Mouse (Mus musculus) heart, postnatal 36 days (tissue): ENCODE measurements around the gene Adam10. TPM values are rescaled to one million over a fixed set of nuclear protein-coding genes. Genes with fewer than 3 reads are reported as not detected.
A peak's percentile ranks its signal among the peaks of the same experiment; 100 is the strongest.

ENCODE experiments used
- DNase-seq, 2 experiments: peaks; one replicate each; pipeline ENCODE4 v3.0.0; 2021 to 2022
- intact Hi-C: fragments of 180-260 bp; cut with DNase I; formaldehyde crosslinking; loops from one replicate; pipeline ENCODE4 v1.15.1; 2025
- total RNA-seq, 2 experiments: library from RNA; stranded (reverse); gene quantifications; 2 replicates each; pipeline ENCODE4 v1.2.3; 2021

Adam10 gene
- total RNA-seq, 2 experiments from 2014 or later = 36.6 to 42.8 TPM

DNA sequence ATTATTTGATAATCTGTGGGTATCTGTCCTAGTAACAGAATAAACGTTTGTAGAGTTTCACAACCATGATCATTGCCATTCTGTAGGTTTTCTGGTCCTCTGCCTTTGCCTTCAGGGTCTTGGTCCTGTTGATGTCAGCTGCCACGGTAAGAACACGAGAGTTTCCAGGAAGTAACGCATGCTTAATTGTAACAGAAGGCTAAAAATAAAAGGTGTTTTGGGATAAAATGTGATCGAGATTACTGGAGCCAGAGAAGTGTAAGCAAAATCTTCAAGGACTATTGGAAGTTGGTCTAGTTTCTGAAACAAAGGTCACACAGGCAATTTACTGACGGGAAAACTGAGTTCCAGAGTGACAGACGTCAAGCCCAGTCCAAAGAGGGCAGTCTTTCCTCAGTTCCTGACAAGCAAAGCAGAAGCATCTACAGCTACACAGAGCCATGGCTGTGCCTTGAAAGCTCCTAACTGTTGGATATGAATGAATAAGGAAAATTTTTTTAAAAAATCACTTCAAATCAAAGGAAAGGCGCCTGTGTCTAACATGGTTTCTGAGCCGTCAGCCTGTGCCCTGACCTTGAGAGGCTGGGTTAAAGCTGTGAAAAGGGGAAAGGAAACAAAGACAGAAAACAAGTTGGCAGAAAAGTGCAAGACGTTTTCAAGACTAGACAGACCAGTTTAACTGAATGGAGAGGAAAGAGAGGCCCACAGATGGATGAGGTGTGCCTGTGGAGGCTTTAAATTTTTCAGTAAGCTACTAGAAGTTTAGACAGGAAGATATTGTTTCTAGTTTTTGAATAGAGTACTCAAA, 6.8 kb upstream of the Adam10 start:
- DNase-seq = peak; percentile 32 to 42
- intact Hi-C loops = loop anchor here (2.0 kb wide), 2 partner anchors 259 to 401 kb away; no protein-coding TSS in a partner anchor

DNA sequence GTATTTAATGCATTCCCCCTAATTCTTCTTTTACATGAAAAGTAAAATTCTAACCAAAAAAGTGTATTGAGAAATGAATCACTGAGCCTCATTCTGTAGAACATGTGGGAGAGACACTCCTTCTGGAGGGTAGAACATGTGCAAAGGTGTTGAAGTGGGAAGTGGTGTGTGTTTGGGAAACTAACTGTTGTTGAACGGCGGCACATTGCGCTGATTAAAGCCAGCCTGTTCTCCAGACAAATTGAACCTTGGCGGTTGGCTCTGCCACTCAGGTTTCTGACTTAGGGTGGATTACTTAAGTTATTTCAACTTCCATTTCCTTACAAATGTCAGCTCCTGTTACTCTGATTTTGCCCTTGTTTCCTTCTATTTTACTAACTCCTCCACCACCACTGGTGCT, 5.1 kb upstream of the Adam10 start:
- intact Hi-C loops = no loop called here
- no peak for DNase-seq

DNA sequence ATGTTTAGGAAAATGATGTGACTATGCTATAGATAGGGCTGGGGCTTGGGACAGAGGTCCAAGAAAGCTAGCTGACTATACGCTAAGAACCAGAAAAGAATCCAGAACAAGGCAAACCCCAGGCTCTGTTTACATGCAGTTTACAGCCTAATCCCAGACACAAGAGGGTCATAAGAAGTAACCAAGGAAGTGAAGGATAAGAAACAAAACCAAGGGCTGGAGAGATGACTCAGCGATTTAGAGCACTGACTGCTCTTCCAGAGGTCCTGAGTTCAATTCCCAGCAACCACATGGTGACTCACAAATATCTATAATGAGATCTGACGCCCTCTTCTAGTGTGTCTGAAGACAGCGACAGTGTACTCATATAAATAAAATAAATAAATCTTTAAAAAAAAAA, 3.7 kb upstream of the Adam10 start:
- no peak for DNase-seq
- intact Hi-C loops = loop anchor here (5.0 kb wide), 1 partner anchor 162 kb away; no protein-coding TSS in a partner anchor

DNA sequence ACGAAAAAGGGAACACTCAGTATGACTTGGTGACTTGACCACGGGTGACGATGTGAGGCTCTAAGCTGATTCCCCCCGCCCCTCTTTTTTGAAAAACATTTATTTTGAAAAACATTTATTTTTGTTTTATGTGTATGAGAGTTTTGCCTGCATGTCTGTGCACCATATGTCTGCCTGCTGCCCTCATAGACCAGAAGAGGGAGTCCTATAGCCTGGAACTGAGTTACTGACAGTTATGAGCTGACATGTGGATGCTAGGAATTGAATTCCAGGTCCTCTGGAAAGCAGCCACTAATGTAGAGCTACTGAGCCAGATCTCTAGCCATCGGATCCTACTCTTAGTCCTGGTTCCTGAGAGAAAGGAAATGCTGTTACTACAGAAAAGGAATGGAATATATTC, 2.8 kb upstream of the Adam10 start:
- DNase-seq = no peak
- intact Hi-C loops = loop anchor here (5.0 kb wide), 1 partner anchor 161 kb away; no protein-coding TSS in a partner anchor

DNA sequence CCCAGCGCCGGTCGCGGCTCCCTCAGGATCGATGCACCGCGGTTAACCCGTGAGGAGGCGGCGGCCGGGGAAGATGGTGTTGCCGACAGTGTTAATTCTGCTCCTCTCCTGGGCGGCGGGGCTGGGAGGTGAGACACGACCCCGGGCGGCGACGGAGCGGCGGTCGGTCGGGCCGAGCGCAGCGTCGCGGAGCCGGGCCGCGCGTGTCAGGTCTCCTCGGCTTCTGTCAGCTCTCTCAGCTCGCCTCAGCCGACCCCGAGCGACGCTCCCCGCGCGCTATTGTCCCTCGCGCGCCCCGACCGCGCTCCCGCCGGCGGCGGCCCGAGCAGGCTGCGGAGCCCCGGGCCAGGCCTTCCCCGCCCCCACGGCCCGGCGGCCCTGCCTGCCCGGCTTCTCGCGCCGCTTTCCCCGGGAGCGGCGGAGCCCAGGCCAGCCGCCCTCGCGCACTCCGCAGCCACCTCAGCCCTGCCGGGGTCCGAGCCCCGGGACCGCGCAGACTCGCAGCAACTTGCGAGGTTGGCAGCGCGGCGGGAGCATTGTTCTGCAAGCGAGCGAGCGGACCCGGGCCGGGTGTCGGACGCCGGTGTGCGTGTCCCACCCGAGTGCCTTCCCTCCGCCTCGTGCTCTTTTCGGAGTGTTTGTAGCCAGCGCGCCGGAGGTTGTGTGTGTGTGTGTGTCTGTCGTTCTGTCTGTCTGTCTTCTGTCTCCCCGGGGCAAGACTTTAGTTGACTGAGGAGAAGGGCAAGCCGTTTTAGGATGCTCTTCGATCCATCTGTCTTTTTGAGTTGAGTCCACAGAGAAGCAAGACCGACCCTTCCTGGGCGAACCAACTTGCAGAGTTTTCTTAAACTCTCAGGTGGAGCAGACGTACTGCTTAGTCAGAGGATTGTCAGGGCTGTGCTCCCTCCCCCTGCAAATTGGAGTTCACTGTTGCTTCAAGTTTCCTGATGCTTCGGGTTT, 615 bp downstream of the Adam10 start:
- intact Hi-C loops = loop anchor here (2.0 to 5.0 kb wide), 2 partner anchors 23 to 158 kb away; partner anchors contain the start of genes Gm10642 and Mindy2
- DNase-seq = peak; percentile 58 to 74

DNA sequence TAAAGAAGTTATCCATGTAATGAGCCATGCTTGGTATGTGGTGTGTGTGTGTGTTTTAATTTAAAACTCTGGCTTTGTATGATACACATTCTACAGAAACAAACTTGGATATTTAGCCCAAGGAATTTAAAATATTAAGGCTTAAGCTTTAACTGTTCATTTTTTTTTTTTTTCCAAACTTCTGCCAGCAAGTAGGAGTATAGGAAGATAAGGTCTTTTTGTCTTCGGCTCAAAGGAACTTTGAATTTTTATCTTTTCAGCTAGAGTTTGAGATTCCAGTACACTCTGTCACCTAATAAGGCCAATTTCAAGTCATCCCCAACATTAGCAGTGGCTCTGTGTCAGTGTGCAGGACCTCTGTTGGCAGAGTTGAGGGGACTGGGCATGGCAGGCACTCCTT, 3.4 kb downstream of the Adam10 start:
- intact Hi-C loops = no loop called here
- DNase-seq = no peak

DNA sequence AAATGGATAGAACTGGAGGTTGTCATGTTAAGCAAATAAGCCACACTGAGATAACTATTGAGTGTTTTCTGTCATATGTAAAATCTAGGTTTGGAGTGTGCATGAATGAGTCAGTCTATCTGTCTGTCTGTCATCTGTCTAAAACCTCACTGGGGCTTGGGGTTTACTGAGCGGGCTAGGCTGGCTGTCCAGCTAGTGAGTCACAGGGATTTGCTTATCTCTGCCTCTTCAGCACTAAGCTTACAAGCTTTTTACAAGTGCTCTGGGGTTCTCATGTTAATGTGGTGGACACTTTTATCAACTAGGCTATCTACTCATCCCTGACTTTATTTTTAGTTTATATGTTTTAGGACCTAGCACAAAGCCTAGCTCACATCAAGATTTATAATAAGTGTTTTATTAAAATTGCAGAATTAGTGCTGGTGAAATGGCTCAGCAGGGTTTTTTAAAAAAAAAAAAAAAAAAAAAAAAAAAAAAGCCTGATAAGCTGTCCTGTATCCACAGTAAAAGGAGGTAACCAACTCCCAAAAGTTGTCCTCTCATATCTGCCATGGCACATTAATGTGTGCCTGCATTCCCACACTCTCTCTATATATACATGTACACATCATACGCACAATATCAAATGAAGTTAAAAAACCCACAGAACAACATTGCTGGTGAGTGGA, 9.6 kb downstream of the Adam10 start:
- intact Hi-C loops = no loop called here
- no peak for DNase-seq

DNA sequence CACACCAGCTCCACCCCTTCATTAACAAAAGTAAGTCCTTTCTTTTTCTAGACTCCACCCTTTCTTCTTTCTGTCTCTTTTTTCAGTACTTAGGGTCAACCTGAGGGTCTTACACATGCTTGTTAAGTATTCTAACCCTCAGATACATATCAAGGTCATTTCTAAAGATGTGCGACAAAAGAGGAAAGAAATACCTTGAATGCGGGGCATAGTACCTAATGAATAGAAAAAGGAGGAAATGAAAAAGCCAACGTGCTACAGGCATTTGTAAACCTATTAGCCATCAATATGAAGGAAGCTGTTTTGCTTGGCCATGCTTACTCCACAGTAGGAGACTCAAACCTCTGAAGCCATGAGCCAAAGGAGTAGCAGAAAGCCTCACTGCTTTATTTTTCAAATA, 11.1 kb downstream of the Adam10 start:
- no peak for DNase-seq
- intact Hi-C loops = loop anchor here (5.0 kb wide), 1 partner anchor 52 kb away; no protein-coding TSS in a partner anchor

DNA sequence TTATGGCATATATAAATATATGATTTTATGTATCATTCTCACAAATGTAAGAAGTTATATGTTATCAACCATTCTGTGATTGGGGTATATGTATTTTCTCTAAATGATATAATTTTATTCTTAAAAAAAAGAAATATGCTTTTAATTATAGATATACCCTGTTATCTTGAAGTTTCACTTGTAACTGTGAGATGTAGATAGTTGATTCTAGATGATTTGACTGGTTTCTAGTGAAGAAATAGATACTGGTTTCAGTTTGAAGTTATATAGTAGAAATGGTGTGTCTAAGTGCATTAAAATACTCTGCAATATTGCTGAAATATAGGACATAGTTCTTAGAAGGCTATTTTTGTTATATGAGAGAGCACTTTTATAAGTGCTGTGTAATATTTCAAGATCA, 11.8 kb downstream of the Adam10 start:
- intact Hi-C loops = loop anchor here (5.0 kb wide), 1 partner anchor 52 kb away; no protein-coding TSS in a partner anchor
- no peak for DNase-seq

DNA sequence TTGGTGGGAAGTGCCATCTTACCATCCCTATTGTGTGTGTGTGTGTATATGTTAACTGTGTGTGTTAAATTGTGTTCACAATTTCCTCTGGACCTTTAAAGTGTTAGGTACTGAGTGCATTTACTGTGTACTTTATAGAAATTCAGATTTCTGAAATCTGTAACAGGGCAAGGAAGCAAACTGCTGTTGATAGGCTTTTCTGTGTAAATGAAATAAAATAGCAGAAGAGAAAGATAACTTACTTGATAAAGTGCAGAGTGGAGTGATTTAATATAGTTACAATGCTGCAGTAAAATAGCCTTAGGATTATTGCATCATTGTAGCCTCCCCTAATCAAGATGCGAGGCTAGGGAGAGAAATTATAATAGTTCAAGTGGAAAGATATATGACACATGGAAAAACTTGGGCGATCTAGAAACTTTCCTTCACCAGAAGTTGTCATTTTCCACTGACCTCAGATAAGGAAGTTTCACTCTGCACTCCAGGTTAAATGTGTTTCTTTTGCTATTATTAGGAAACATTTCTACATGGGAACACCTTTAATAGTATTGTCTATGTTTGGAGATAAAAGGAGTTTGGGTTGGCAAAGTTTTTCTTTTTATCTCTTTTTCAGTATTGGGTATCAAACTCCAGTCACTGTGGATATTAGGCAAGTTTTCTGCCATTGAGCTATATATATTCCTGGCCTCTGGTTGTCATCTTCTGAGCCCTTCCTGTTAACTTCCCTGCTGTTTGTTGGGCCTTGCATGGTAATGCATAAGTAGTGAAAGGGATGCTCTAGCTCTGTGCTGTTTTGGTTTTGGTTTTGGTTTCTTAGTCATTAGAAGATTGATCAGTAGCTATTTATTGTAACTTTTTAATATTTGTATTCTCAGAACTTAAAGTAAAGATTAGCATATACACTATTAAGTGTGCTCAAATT, 13.2 kb downstream of the Adam10 start:
- DNase-seq = no peak
- intact Hi-C loops = loop anchor here (5.0 kb wide), 1 partner anchor 50 kb away; no protein-coding TSS in a partner anchor

DNA sequence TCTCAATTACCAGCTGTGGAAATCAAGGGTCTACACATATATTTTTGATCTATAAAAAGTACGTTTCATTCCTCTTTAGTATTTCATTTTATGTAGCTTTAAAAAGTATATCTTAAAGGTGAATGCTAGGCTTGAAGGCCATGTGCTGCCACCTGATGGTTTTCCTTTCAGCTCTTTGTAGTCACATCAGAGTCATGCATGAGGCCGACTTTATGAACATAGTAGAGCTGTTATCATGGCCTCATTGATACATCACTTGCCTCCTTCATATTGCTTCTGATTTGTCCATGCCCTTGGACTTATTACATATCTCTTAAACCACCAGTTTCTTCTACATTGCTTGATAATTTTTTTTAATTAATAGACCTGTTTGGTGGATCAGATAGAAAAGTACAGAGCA, 16.9 kb downstream of the Adam10 start:
- intact Hi-C loops = no loop called here
- DNase-seq = no peak

DNA sequence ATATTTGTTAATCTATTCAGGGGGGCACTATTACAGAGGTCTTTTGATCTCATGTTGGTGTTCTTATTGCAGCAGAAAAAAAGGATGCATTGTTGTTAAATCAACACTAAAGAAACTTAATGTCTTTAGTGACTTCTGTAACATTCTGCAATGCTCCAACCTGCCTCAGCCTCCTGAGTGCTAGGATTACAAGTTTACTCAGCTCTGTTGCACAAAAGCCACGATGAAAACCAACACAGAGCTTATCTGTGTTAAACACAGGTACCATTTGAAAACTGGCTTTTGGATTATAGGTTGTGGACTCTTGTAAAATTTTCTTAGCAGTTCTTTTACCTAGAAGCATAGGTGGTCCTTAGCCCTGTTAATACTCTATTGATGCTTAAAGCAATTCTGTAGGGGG, 19.3 kb downstream of the Adam10 start:
- intact Hi-C loops = no loop called here
- DNase-seq = no peak

DNA sequence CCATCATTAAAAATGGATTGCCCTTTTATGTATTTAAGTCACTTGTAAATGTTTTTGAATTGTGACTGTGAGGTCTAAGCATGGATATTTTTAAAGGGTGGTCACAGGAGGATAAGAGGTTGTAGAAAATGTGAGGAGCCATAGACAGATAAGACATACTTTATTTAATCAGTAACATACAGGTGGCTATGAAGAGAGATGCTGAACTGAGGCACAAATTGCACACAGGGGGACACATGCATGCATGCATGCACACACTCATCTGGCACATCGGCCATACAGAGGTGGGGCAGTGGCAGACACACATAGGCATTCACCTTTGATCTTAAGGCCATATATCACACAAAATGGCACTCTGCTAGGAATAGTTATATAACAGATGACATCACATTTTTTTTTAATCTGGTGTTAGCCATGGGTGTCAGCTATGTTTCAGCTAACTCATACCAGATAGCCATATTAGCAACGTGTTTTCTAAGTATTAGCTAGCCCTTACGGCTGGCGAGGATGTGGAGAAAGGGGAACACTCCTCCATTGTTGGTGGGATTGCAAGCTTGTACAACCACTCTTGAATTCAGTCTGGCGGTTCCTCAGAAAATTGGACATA, 24.9 kb downstream of the Adam10 start:
- no peak for DNase-seq
- intact Hi-C loops = no loop called here

DNA sequence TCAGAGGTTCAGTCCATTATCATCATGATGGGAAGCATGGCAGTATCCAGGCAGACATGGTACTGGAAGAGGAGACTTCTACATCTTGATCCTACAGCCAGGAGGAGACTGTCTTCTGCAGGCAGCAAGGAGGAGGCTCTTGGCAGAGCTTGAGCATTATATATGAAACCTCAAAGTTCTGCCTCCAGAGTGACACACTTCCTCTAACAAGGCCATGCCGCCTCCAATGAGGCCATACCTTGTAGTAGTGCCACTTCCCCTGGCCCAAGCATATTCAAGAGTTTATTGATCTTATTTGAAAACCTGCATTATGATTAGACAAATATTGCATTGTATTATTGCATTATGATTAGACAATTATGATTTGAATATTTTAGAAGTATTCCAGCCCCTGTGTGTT, 27.6 kb downstream of the Adam10 start:
- no peak for DNase-seq
- intact Hi-C loops = no loop called here

DNA sequence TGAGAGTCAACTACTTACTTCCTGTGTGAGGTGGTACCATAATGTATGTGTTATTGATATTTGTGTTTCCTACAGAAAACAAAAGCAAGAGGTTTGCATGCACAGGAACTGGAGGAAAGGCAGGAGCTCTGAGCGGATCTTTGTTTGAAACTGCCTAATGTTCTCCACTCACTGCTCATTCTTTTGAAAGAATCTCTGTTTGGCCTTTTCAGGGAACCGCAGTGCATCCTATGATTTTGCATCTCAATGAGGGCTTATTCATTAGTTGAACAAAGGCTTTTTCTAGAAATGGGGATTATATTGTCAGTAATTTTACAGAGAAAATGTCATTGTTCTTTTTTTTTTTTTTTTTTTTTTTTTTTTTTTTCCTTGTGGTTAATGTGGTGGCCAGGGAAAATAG, 50.7 kb downstream of the Adam10 start:
- intact Hi-C loops = no loop called here
- DNase-seq = no peak

DNA sequence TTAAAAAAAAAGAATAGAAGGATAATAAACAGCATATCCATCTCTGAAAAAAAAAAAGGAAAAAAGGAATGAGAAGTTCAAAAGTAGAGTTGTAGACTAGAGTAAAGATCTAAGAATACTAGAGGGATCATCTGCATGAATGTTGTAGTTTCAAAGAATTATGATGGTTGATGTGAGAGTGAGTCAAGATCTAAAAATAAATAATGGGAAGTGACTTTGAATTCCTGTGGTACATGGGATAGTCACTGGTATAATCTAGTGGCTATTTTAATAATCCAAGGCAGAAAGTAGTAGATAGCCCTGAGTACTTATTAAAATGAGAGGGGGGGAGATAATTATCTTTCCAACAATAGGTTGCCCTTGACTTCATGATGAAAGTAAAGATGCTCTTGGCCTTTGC, 52.3 kb downstream of the Adam10 start:
- no peak for DNase-seq
- intact Hi-C loops = no loop called here

DNA sequence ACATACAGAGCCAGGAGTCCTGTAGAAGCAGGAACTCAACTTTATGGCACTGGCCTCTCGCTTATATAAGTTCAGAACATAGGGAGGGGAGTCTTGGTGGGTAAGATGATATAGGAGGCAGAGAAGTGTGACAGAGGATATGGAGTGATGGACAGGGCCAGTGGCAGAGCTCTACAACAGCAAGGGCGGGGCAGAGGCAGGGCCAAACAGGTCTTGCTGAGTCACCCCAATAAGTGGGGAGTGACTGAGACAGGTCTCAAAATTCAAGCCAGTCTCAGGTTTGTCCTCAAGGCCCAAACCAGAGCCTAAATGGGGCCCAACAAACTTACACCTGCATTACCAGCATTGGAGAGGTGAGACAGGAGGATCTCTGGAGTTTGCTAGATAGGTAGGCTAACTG, 54.4 kb downstream of the Adam10 start:
- intact Hi-C loops = no loop called here
- no peak for DNase-seq

DNA sequence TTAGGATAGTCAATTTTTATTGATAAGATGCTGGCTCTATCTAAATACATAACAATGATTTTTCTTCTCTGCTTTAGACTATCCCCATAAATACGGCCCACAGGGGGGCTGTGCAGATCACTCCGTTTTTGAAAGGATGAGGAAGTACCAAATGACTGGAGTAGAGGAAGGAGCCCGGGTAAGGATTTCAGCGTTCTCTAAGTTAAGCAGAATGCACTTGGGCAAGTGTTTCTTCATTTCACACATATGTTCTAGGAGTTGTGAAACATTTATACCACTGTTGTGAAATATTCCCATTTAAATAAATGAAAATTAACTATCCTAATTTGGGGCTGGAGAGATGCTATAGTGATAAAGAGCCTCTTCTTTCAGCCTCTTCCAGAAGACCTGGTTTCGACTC, 61.2 kb downstream of the Adam10 start:
- no peak for DNase-seq
- intact Hi-C loops = loop anchor here (5.0 kb wide), 1 partner anchor 48 kb away; no protein-coding TSS in a partner anchor
